Mouse (Mus musculus): ENCODE measurements around the gene Fbf1.

DNA sequence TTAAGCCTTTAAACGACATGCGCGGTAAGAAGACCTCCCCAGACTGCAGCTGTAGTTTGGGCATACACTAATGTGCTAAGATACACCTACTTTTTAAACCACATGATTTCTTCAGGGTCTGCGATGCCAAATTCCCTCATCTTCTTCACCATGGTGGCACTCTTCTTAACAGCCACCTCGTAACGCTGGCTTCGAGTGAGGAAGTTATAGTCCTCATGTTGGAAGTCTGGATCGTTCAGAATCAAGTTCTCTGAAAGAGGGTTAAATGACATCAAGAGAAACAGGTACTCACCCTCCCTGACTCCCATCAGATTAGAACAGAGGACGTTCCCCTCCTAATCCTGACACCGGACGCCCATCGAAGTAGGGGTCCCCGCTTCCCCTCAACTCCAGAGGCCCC, 30.2 kb upstream of the Fbf1 start:
- TF ChIP-seq POLR2A (IDR thresholded peaks at IDR 0.05; ENCODE audit: insufficient read depth, low read depth, low read length), result no peak
- TF ChIP-seq CTCF (IDR thresholded peaks at IDR 0.05; ENCODE audit: insufficient read depth, low read depth, low read length), result no peak
